Mouse (Mus musculus): ENCODE results near the gene Ahr.
A peak's percentile ranks its signal among the peaks of the same experiment; 100 is the strongest.

The Ahr gene

GRCm38 (mm10) chr12:35534754-35535236 lies at the start of gene Ahr:
Gene Ahr (minus strand): TSS chr12:35535038.
- peak; percentile 78 for DNase-seq (ENCODE audit: low read depth, low spot score)

GRCm38 (mm10) chr12:35578826-35579225 lies 44.0 kb upstream of the Ahr start:
- DNase-seq (ENCODE audit: low read depth, low spot score) = no peak

DNA sequence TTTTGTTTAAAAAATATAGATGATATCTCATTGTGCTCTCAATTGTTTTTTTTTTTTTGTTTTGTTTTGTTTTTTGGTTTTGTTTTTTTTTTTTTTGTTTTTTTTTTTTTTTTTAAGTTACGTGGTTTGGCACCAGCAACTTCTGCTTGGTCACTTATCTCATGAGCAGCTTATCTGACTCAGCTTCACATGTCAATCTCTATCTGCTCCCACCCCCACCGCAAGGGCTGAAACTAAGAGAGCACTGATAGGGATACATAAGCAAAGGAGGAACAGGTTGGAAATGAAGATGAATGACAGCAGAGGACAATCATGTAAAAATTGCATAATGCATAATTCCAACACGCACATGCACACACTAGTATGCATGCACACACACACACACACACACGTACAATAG lies 41.3 kb upstream of the Ahr start:
- DNase-seq (ENCODE audit: low read depth, low spot score) = no peak

DNA sequence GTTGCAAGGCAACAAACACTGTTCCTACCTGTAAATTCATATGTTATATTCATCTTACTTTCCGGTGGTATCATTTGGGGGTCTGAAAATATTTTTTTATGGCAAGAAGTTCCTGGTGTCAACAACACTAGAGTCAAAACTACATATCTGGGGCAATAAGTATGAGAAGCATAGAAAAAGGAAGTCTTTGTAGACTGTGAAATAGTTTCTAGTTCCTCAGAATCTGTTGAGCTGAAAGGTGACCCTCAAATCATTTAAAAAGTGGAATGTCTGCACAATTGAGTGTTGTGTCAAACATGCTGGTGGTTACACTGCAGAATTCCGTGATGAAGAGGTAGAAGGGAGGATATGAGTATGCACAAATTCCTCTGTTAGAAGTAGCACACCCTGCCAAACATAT lies 38.9 kb upstream of the Ahr start:
- no peak for DNase-seq (ENCODE audit: low read depth, low spot score)

GRCm38 (mm10) chr12:35562826-35563225 lies 28.0 kb upstream of the Ahr start:
- no peak for DNase-seq (ENCODE audit: low read depth, low spot score)

- no peak for DNase-seq (ENCODE audit: low read depth, low spot score)
Observed at GRCm38 (mm10) chr12:35558868-35559267, 24.0 kb upstream of the Ahr start.

GRCm38 (mm10) chr12:35555925-35556324 lies 21.1 kb upstream of the Ahr start:
- no peak for DNase-seq (ENCODE audit: low read depth, low spot score)

DNA sequence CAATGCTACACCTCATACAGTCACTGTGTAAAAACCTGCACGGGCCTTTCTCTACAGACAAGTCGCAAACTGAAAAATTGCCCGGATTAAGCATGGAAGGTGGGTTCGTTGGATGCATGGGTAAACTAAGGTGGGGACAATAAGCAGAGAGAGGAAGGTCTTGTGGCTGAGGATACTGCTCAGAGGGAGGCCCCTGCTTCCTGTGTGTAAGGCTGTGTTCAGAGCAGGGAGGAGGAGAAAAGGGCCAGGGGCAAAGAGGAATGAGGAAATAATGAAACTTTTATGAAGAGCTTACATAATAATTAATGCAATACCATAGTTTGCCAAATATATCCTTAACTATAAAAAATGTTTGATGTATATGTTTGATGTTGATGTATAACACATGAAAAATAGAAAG lies 19.5 kb upstream of the Ahr start:
- DNase-seq (ENCODE audit: low read depth, low spot score) = no peak

DNA sequence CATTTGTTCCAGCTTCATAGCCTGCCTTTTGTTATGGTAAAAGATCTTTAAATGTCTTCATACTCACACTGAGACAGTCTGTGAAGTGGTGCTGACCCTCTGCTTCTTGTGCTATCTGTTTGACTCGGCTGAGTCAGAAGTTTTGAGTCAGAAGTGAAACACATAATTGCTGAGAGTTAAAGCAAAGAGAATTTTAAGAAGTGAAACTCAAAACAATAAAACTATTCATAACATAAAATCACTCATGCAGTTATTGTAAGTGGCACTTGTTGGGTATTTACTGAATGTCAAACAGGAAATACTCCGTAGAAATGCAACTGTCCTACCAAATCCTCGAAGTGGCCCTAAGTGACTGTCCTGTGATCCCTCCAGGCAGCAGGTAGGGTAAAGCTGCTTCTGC lies 18.3 kb upstream of the Ahr start:
- DNase-seq (ENCODE audit: low read depth, low spot score) = no peak

GRCm38 (mm10) chr12:35550299-35550698 lies 15.5 kb upstream of the Ahr start:
- no peak for DNase-seq (ENCODE audit: low read depth, low spot score)

GRCm38 (mm10) chr12:35542836-35543235 lies 8.0 kb upstream of the Ahr start:
- DNase-seq (ENCODE audit: low read depth, low spot score) = no peak

GRCm38 (mm10) chr12:35538843-35539242 lies 4.0 kb upstream of the Ahr start:
- no peak for DNase-seq (ENCODE audit: low read depth, low spot score)

GRCm38 (mm10) chr12:35534114-35534753 lies 604 bp downstream of the Ahr start:
- peak; percentile 12 for DNase-seq (ENCODE audit: low read depth, low spot score)

DNA sequence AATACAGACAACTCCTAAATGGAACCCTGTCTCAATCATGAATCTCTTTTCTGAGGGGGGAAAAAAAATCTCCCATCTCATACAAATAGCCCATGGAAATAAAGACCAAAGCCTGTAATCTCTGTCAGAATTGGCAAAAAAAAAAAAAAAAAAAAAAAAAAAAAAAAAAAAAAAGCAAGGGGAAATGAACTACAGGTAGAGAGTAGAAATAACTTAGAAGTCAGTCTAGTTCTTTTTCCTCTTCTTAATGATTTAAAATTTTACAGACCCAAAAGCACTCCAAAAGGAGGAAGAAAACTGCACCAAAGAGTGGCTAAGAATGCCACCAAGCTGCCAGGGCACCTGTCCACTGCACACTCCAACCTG lies 1.1 kb downstream of the Ahr start:
- DNase-seq (ENCODE audit: low read depth, low spot score) = no peak

GRCm38 (mm10) chr12:35533133-35533532 lies 1.7 kb downstream of the Ahr start:
- DNase-seq (ENCODE audit: low read depth, low spot score) = no peak

- peak; percentile 71 for DNase-seq (ENCODE audit: low read depth, low spot score)
Observed at GRCm38 (mm10) chr12:35532151-35532550, 2.7 kb downstream of the Ahr start.

- DNase-seq (ENCODE audit: low read depth, low spot score) = no peak
Observed at GRCm38 (mm10) chr12:35530587-35530986, 4.3 kb downstream of the Ahr start.

GRCm38 (mm10) chr12:35527429-35527828 lies 7.4 kb downstream of the Ahr start:
- no peak for DNase-seq (ENCODE audit: low read depth, low spot score)

DNA sequence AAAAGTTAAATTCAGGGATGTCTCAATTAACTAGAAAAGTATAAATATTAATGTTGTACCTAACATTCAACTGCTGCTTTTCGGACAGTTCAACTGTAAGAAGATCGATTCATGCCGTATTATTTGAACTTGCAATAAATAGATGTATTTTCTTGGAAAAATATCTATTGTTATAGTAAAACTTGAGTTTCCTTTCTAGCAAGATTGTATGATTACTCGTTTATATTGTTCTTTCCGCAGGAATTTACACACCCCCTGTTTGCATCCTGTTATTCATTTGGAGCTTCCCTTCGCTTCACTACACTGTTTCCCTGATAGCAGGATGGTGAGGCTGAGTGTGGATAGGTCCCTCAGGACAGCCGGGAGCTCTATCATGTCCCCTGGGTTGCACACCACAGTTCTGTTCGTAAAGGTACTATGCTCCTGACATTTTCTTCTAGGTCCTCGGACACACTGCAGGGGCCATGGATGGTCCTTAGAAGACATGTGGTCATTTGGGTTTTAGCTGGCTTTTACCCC lies 12.2 kb downstream of the Ahr start:
- DNase-seq (ENCODE audit: low read depth, low spot score) = no peak

DNA sequence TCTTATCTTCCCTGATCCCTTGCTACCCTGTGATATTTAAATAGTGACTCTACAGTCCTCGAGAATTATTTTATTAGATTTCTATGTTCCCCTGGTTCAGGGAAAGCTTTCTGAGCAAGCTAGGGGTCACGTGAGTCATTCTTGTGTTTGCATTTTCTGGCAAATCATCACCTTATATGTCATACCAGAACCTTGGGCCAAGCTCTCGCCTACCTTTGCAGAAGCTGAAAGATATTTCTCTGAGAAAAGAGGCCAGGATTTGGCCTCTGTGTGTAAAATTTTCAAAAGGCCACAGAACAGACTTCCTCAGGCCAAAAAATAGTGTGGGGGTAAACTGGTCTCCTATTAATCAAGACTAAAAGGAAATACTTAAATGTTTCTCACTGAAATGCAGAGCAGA lies 19.2 kb downstream of the Ahr start:
- no peak for DNase-seq (ENCODE audit: low read depth, low spot score)

DNA sequence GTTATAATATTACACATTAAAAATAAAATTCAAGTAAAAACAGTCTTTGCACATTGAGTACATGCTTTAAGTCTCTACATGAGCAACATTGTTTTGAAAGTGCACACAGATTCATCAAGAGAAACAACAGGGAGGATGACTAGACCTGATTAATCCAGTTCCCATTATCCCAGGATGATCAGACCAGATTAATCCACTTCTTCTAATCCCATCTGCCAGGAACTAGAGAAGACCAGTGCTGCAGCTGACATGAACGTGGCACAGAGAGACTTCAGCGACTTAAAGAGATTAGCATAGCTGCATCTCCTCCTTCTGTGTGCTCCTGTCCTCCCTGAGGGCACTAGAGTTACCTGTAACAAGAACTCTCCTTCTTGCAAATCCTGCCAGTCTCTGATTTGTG lies 20.2 kb downstream of the Ahr start:
- DNase-seq (ENCODE audit: low read depth, low spot score) = no peak

GRCm38 (mm10) chr12:35510711-35511110 lies 24.1 kb downstream of the Ahr start:
- no peak for DNase-seq (ENCODE audit: low read depth, low spot score)

GRCm38 (mm10) chr12:35506383-35506782 lies 28.5 kb downstream of the Ahr start:
- no peak for DNase-seq (ENCODE audit: low read depth, low spot score)

DNA sequence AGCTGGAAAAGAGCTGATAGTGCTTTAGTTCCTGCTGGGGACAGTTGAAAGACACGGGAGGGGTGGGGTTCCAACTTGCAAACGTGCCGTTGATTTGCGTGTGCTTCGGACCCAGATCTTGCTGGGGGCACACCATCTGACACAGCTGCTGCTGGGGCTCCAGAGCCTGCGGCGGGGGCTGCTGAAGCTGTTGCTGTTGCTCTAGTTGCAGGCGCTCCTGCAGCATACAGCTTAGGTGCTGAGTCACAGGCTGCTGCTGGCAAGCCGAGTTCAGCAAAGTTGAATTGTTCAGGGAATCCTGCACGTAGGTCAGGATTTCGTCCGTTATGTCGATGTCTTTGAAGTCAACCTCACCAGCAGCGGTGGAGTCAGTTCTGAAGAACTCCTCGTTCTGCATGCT lies 30.8 kb downstream of the Ahr start:
- DNase-seq (ENCODE audit: low read depth, low spot score) = no peak

Data from mesoderm, embryonic 11.5 days (tissue).